ENCODE assay signal across 12 mouse cellular contexts in the genomic region with DNA sequence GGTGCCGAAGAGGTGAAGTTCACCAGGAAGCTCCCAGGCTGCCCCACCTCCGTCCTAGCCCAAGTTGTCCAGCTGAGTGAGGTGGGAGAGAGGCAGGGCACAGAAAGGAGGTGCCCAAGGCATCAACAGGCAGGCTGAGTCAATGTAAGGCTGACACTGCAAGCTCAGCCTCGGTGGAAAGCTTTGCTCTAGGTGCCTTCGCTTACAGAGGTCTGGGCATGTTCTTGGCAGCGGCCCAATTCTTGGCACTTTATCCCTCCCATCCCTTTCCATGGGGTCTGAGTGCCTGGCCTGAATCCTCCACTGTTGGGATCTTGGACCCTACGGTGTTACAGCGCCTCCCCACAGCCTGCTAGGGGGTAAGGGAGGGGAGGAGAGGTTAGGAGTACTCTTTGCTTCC. TPM values are rescaled to one million over a fixed set of nuclear protein-coding genes. Genes with fewer than 3 reads are reported as not detected.
A peak's percentile ranks its signal among the peaks of the same experiment; 100 is the strongest.
DNase-seq lines count a peak whose midpoint lies in the region; ATAC-seq lines count a peak whose summit lies in the region.
"Had no signal": no experiment of that assay in that cellular context is flagged by ENCODE, and none has a peak within 500 bp of the region (broad histone marks: within the 10 kb centered on the region; RNA-seq: fewer than 3 reads in every experiment).

No protein-coding gene starts in this region.

- no peak for DNase-seq in heart, postnatal 10 days
- no peak for DNase-seq in midbrain, embryonic 10.5 days (ENCODE audit: low spot score)
- DNase-seq in embryo, embryonic 11 days = no peak
- DNase-seq in right cerebral cortex, postnatal 4 days = no peak
- DNase-seq: cerebellum, adult 8-10 months; layer of hippocampus, adult 9-11 months had no signal

- no peaks in the 10 kb centered on the region for H3K9me3 ChIP-seq in heart, embryonic 14.5 days (ENCODE audit: control insufficient read depth, low read length)
- H3K9me3 ChIP-seq in midbrain, embryonic 10.5 days (replicated peaks) = no peaks in the 10 kb centered on the region
- H3K9me3 ChIP-seq in midbrain, embryonic 13.5 days = no peaks in the 10 kb centered on the region
- H3K9me3 ChIP-seq in intestine, embryonic 15.5 days = no peaks in the 10 kb centered on the region
- H3K9me3 ChIP-seq in stomach, embryonic 14.5 days (ENCODE audit: control insufficient read depth, low read depth, low read length) = no peaks in the 10 kb centered on the region
- H3K9me3 ChIP-seq: neural tube, embryonic 12.5 days had no signal

- H3K36me3 ChIP-seq in heart, embryonic 14.5 days (ENCODE audit: control insufficient read depth, insufficient read depth, low read length) = no peaks in the 10 kb centered on the region
- no peaks in the 10 kb centered on the region for H3K36me3 ChIP-seq in midbrain, embryonic 10.5 days
- H3K36me3 ChIP-seq in midbrain, embryonic 13.5 days = no peaks in the 10 kb centered on the region
- H3K36me3 ChIP-seq in intestine, embryonic 15.5 days = no peaks in the 10 kb centered on the region
- H3K36me3 ChIP-seq in stomach, embryonic 14.5 days (ENCODE audit: control insufficient read depth, insufficient read depth, low read length) = no peaks in the 10 kb centered on the region
- H3K36me3 ChIP-seq: neural tube, embryonic 12.5 days had no signal

- H3K4me2 ChIP-seq in heart, embryonic 14.5 days (ENCODE audit: low read length) = peak overlapping the region; percentile 32; the same call in 1 of the 2 replicates
- no peak overlapping the region for H3K4me2 ChIP-seq in midbrain, embryonic 13.5 days (replicated peaks)
- H3K4me2 ChIP-seq in intestine, embryonic 15.5 days (replicated peaks) = no peak overlapping the region
- H3K4me2 ChIP-seq in stomach, embryonic 14.5 days (replicated peaks; ENCODE audit: low read depth, low read length) = no peak overlapping the region
- H3K4me2 ChIP-seq: neural tube, embryonic 12.5 days had no signal

- no peak overlapping the region for H3K4me3 ChIP-seq in heart, embryonic 14.5 days (ENCODE audit: control insufficient read depth in 1 of 2, insufficient read depth in 1 of 2, low read depth in 1 of 2, low read length in 2 of 2)
- H3K4me3 ChIP-seq in midbrain, embryonic 10.5 days = no peak overlapping the region
- H3K4me3 ChIP-seq in midbrain, embryonic 13.5 days (replicated peaks) = no peak overlapping the region
- H3K4me3 ChIP-seq in intestine, embryonic 15.5 days (replicated peaks) = no peak overlapping the region
- H3K4me3 ChIP-seq in stomach, embryonic 14.5 days (ENCODE audit: low read depth, low read length) = no peak overlapping the region
- H3K4me3 ChIP-seq: neural tube, embryonic 12.5 days had no signal

- 67% methylated on average over 7 of the region's 7 CpGs for WGBS in heart, embryonic 14.5 days
- 78% methylated on average over 7 of the region's 7 CpGs for WGBS in midbrain, embryonic 10.5 days
- 82% methylated on average over 7 of the region's 7 CpGs for WGBS in midbrain, embryonic 13.5 days
- WGBS in intestine, embryonic 15.5 days = 73% methylated on average over 7 of the region's 7 CpGs
- WGBS in stomach, embryonic 14.5 days = 72% methylated on average over 7 of the region's 7 CpGs

- peak overlapping the region in 1 of 2 experiments; percentile 81; a peak in 3 of 4 replicates for H3K27ac ChIP-seq in heart, embryonic 14.5 days (replicated peaks in 1 of 2; ENCODE audit: control insufficient read depth in 1 of 2, insufficient read depth in 1 of 2, low read depth in 2 of 2, low read length in 2 of 2)
- peak overlapping the region; percentile 38; the same call in 1 of the 2 replicates for H3K27ac ChIP-seq in midbrain, embryonic 10.5 days (replicated peaks)
- no peak overlapping the region for H3K27ac ChIP-seq in midbrain, embryonic 13.5 days
- H3K27ac ChIP-seq in intestine, embryonic 15.5 days = peak overlapping the region; percentile 29; the same call in 1 of the 2 replicates
- peak overlapping the region; percentile 36; the same call in 1 of the 2 replicates for H3K27ac ChIP-seq in stomach, embryonic 14.5 days (ENCODE audit: low read length)
- H3K27ac ChIP-seq: macrophage; neural tube, embryonic 12.5 days had no signal

- H3K9ac ChIP-seq in heart, embryonic 14.5 days (ENCODE audit: low read length) = peak overlapping the region; percentile 21; the same call in 1 of the 2 replicates
- no peak overlapping the region for H3K9ac ChIP-seq in midbrain, embryonic 13.5 days (replicated peaks)
- H3K9ac ChIP-seq in intestine, embryonic 15.5 days = no peak overlapping the region
- no peak overlapping the region for H3K9ac ChIP-seq in stomach, embryonic 14.5 days (replicated peaks; ENCODE audit: low read depth, low read length)
- H3K9ac ChIP-seq: neural tube, embryonic 12.5 days had no signal

- peaks cover 13 to 22% of the 10 kb centered on the region in 2 experiments for H3K4me1 ChIP-seq in heart, embryonic 14.5 days (ENCODE audit: control insufficient read depth in 2 of 2, insufficient read depth in 2 of 2, low read length in 2 of 2)
- peaks cover 32% of the 10 kb centered on the region for H3K4me1 ChIP-seq in midbrain, embryonic 10.5 days
- H3K4me1 ChIP-seq in midbrain, embryonic 13.5 days (replicated peaks) = peaks cover 20% of the 10 kb centered on the region
- H3K4me1 ChIP-seq in intestine, embryonic 15.5 days (replicated peaks) = peaks cover 19% of the 10 kb centered on the region; the same call in 1 of the 2 replicates
- H3K4me1 ChIP-seq in stomach, embryonic 14.5 days (ENCODE audit: control insufficient read depth, insufficient read depth, low read length) = peaks cover 15% of the 10 kb centered on the region

- intact Hi-C loops in heart, postnatal 10 days (cut with DNase I) = no loop called here

- no peak for ATAC-seq in heart, embryonic 14.5 days (ENCODE audit: insufficient number of reproducible peaks, insufficient read depth, low FRiP score, low read depth)
- no peak for ATAC-seq in midbrain, embryonic 13.5 days
- ATAC-seq in intestine, embryonic 15.5 days = no peak
- ATAC-seq in stomach, embryonic 14.5 days (ENCODE audit: insufficient number of reproducible peaks, insufficient read depth, low FRiP score, low read depth) = no peak

- H3K27me3 ChIP-seq in heart, embryonic 14.5 days (ENCODE audit: control insufficient read depth, insufficient read depth, low read length) = no peaks in the 10 kb centered on the region
- no peaks in the 10 kb centered on the region for H3K27me3 ChIP-seq in midbrain, embryonic 10.5 days (ENCODE audit: low read depth, poor library complexity, severe bottlenecking)
- H3K27me3 ChIP-seq in midbrain, embryonic 13.5 days = no peaks in the 10 kb centered on the region
- no peaks in the 10 kb centered on the region for H3K27me3 ChIP-seq in intestine, embryonic 15.5 days (replicated peaks)
- no peaks in the 10 kb centered on the region for H3K27me3 ChIP-seq in stomach, embryonic 14.5 days (ENCODE audit: control insufficient read depth, insufficient read depth, low read length)
- H3K27me3 ChIP-seq: neural tube, embryonic 12.5 days had no signal

RNA-seq across cellular contexts. Expression of gene Egfl7, which starts 2.9 kb away (rescaled TPM):
- 161 and 177 TPM in 2 replicates for polyA plus RNA-seq in heart, embryonic 14.5 days (2014; fragmentation: Nextera tagmentation; extraction: Ambion mirVana)
- total RNA-seq in heart, postnatal 10 days (2021) = 100 to 1,000 TPM; 325 to 346 TPM
- polyA plus RNA-seq in midbrain, embryonic 10.5 days (2016; fragmentation: Nextera tagmentation; extraction: Ambion mirVana) = 68.5 and 85.7 TPM in 2 replicates
- 44.9 and 55.9 TPM in 2 replicates for polyA plus RNA-seq in midbrain, embryonic 13.5 days (2015; fragmentation: Nextera tagmentation; extraction: Ambion mirVana)
- polyA plus RNA-seq in intestine, embryonic 15.5 days (2015; fragmentation: Nextera tagmentation; extraction: Ambion mirVana) = 113 and 124 TPM in 2 replicates
- 113 and 120 TPM in 2 replicates for polyA plus RNA-seq in stomach, embryonic 14.5 days (2014; fragmentation: Nextera tagmentation; extraction: Ambion mirVana)

RNA-seq across cellular contexts. Expression of gene Gm20532, which starts 3.7 kb away (rescaled TPM):
- polyA plus RNA-seq in heart, embryonic 14.5 days (2014; fragmentation: Nextera tagmentation; extraction: Ambion mirVana) = not detected in 2 replicates
- under 1 TPM in 1 of 2 experiments, not detected in 1; 0.36 TPM for total RNA-seq in heart, postnatal 10 days (2021)
- not detected in 2 replicates for polyA plus RNA-seq in midbrain, embryonic 10.5 days (2016; fragmentation: Nextera tagmentation; extraction: Ambion mirVana)
- polyA plus RNA-seq in midbrain, embryonic 13.5 days (2015; fragmentation: Nextera tagmentation; extraction: Ambion mirVana) = not detected in 2 replicates
- not detected in 2 replicates for polyA plus RNA-seq in intestine, embryonic 15.5 days (2015; fragmentation: Nextera tagmentation; extraction: Ambion mirVana)
- not detected in 2 replicates for polyA plus RNA-seq in stomach, embryonic 14.5 days (2014; fragmentation: Nextera tagmentation; extraction: Ambion mirVana)
- polyA plus RNA-seq: neural tube, embryonic 12.5 days had no signal

RNA-seq across cellular contexts. Expression of gene Agpat2, which starts 21.5 kb away (rescaled TPM):
- 24.0 and 24.7 TPM in 2 replicates for polyA plus RNA-seq in heart, embryonic 14.5 days (2014; fragmentation: Nextera tagmentation; extraction: Ambion mirVana)
- total RNA-seq in heart, postnatal 10 days (2021) = 10 to 100 TPM; 53.3 to 78.7 TPM
- polyA plus RNA-seq in midbrain, embryonic 10.5 days (2016; fragmentation: Nextera tagmentation; extraction: Ambion mirVana) = 9.0 and 10.6 TPM in 2 replicates
- 4.0 and 5.3 TPM in 2 replicates for polyA plus RNA-seq in midbrain, embryonic 13.5 days (2015; fragmentation: Nextera tagmentation; extraction: Ambion mirVana)
- 79.9 and 90.3 TPM in 2 replicates for polyA plus RNA-seq in intestine, embryonic 15.5 days (2015; fragmentation: Nextera tagmentation; extraction: Ambion mirVana)
- 43.7 and 44.8 TPM in 2 replicates for polyA plus RNA-seq in stomach, embryonic 14.5 days (2014; fragmentation: Nextera tagmentation; extraction: Ambion mirVana)

RNA-seq across cellular contexts. Expression of gene Fam69b, which starts 45.5 kb away (rescaled TPM):
- 13.3 and 15.2 TPM in 2 replicates for polyA plus RNA-seq in heart, embryonic 14.5 days (2014; fragmentation: Nextera tagmentation; extraction: Ambion mirVana)
- total RNA-seq in heart, postnatal 10 days (2021) = 10 to 100 TPM; 13.8 to 16.8 TPM
- 36.4 and 51.4 TPM in 2 replicates for polyA plus RNA-seq in midbrain, embryonic 10.5 days (2016; fragmentation: Nextera tagmentation; extraction: Ambion mirVana)
- polyA plus RNA-seq in midbrain, embryonic 13.5 days (2015; fragmentation: Nextera tagmentation; extraction: Ambion mirVana) = 112 and 118 TPM in 2 replicates
- 31.1 and 32.6 TPM in 2 replicates for polyA plus RNA-seq in intestine, embryonic 15.5 days (2015; fragmentation: Nextera tagmentation; extraction: Ambion mirVana)
- 37.7 and 38.5 TPM in 2 replicates for polyA plus RNA-seq in stomach, embryonic 14.5 days (2014; fragmentation: Nextera tagmentation; extraction: Ambion mirVana)
- polyA plus RNA-seq: macrophage had no signal
